Mouse (Mus musculus): Measurements from ENCODE around the gene Mycn.

Mycn gene

GRCm38 (mm10) chr12:12926975-12927527 is 14.7 kb downstream of the Mycn start:
- peak; percentile 96 for DNase-seq (ENCODE audit: low read depth, low spot score)

GRCm38 (mm10) chr12:12924446-12924845 is 17.3 kb downstream of the Mycn start:
- DNase-seq (ENCODE audit: low read depth, low spot score) = no peak

GRCm38 (mm10) chr12:12920166-12921157 is 21.3 kb downstream of the Mycn start:
- no peak for DNase-seq (ENCODE audit: low read depth, low spot score)

- no peak for DNase-seq (ENCODE audit: low read depth, low spot score)
These were observed 25.4 kb downstream of the Mycn start for GRCm38 (mm10) chr12:12916298-12916697.

- DNase-seq (ENCODE audit: low read depth, low spot score) = no peak
These were observed 31.2 kb downstream of the Mycn start for GRCm38 (mm10) chr12:12910356-12910979.

- peak; percentile 89 for DNase-seq (ENCODE audit: low read depth, low spot score)
These were observed 32.0 kb downstream of the Mycn start for GRCm38 (mm10) chr12:12909631-12910277.

- no peak for DNase-seq (ENCODE audit: low read depth, low spot score)
These were observed 34.9 kb downstream of the Mycn start for GRCm38 (mm10) chr12:12906771-12907170.

GRCm38 (mm10) chr12:12906321-12906720 is 35.4 kb downstream of the Mycn start:
- no peak for DNase-seq (ENCODE audit: low read depth, low spot score)

- no peak for DNase-seq (ENCODE audit: low read depth, low spot score)
These were observed 36.6 kb downstream of the Mycn start for GRCm38 (mm10) chr12:12905117-12905516.

GRCm38 (mm10) chr12:12904512-12904953 is 37.2 kb downstream of the Mycn start:
- DNase-seq (ENCODE audit: low read depth, low spot score) = peak; percentile 69

- DNase-seq (ENCODE audit: low read depth, low spot score) = no peak
These were observed 37.6 kb downstream of the Mycn start for GRCm38 (mm10) chr12:12904086-12904485.

- DNase-seq (ENCODE audit: low read depth, low spot score) = peak; percentile 87
These were observed 39.3 kb downstream of the Mycn start for GRCm38 (mm10) chr12:12902403-12902802.

GRCm38 (mm10) chr12:12898356-12899126 is 43.2 kb downstream of the Mycn start:
- DNase-seq (ENCODE audit: low read depth, low spot score) = no peak

GRCm38 (mm10) chr12:12893986-12894385 is 47.7 kb downstream of the Mycn start:
- DNase-seq (ENCODE audit: low read depth, low spot score) = no peak

- no peak for DNase-seq (ENCODE audit: low read depth, low spot score)
These were observed 55.4 kb downstream of the Mycn start for GRCm38 (mm10) chr12:12886191-12886889.
